Mouse (Mus musculus): ENCODE results near the gene Nudt17. TPM values are rescaled to one million over a fixed set of nuclear protein-coding genes. Genes with fewer than 3 reads are reported as not detected.
A peak's percentile ranks its signal among the peaks of the same experiment; 100 is the strongest.
"Not testable (repeated sequence)": the region's sequence is repeated elsewhere in the genome, so short reads cannot be mapped to it uniquely, and the experiment has no call there.

Nudt17 gene
- polyA plus RNA-seq, 1 experiment = 4.5 TPM

GRCm38 (mm10) chr3:96696766-96697732 lies 11.3 kb downstream of the Nudt17 start:
- under 1% methylated on average over 84 of the region's 85 CpGs for WGBS
- DNase-seq (ENCODE audit: low read depth in 1 of 2, low spot score in 2 of 2) = peak; percentile 59 to 89
- Histone ChIP-seq H3K27ac (ENCODE audit: insufficient read depth, low read length) (peak overlapping the region; percentile 95), H3K4me1 (ENCODE audit: control insufficient read depth, insufficient read depth, insufficient read length) (peaks cover 4% of the 10 kb centered on the region; the same call in 1 of the 2 replicates), H3K27me3 (ENCODE audit: control insufficient read depth, insufficient read depth, low read length) (no peaks in the 10 kb centered on the region), H3K36me3 (ENCODE audit: control insufficient read depth, insufficient read depth, low read length) (peaks cover 7% of the 10 kb centered on the region), H3K4me3 (ENCODE audit: extremely low read depth, insufficient read depth, insufficient read length) (peak overlapping the region; percentile 100)
- no peak for TF ChIP-seq CTCF (IDR thresholded peaks at IDR 0.05; ENCODE audit: extremely low read depth, insufficient read depth, insufficient read length, insufficient replicate concordance)
- peak; percentile 14 for TF ChIP-seq POLR2A (IDR thresholded peaks at IDR 0.05; ENCODE audit: low read depth, low read length)

- peak in 1 of 2 experiments; percentile 66 for DNase-seq (ENCODE audit: low read depth in 1 of 2, low spot score in 2 of 2)
- TF ChIP-seq POLR2A (IDR thresholded peaks at IDR 0.05; ENCODE audit: low read depth, low read length) = no peak; the same call in 1 of the 2 replicates
- no peak for TF ChIP-seq CTCF (IDR thresholded peaks at IDR 0.05; ENCODE audit: extremely low read depth, insufficient read depth, insufficient read length, insufficient replicate concordance)
- peaks cover 3% of the 10 kb centered on the region; the same call in 1 of the 2 replicates for H3K36me3 ChIP-seq (ENCODE audit: control insufficient read depth, insufficient read depth, low read length)
- H3K27ac ChIP-seq (ENCODE audit: insufficient read depth, low read length) = peak within 1 kb of the TSS; percentile 95
- WGBS = under 1% methylated on average over 34 of the region's 35 CpGs
- peaks cover 4% of the 10 kb centered on the region; the same call in 1 of the 2 replicates for H3K4me1 ChIP-seq (ENCODE audit: control insufficient read depth, insufficient read depth, insufficient read length)
- H3K27me3 ChIP-seq (ENCODE audit: control insufficient read depth, insufficient read depth, low read length) = no peaks in the 10 kb centered on the region
- peak within 1 kb of the TSS; percentile 100 for H3K4me3 ChIP-seq (ENCODE audit: extremely low read depth, insufficient read depth, insufficient read length)
Measured at GRCm38 (mm10) chr3:96696198-96696765, 12.1 kb downstream of the Nudt17 start, which contains the start of gene Pias3. TSS of gene Pias3 (plus strand) at chr3:96696384.

- H3K27me3 ChIP-seq (ENCODE audit: control insufficient read depth, insufficient read depth, low read length) = no peaks in the 10 kb centered on the region
- peaks cover 4% of the 10 kb centered on the region; the same call in 1 of the 2 replicates for H3K4me1 ChIP-seq (ENCODE audit: control insufficient read depth, insufficient read depth, insufficient read length)
- TF ChIP-seq CTCF (IDR thresholded peaks at IDR 0.05; ENCODE audit: extremely low read depth, insufficient read depth, insufficient read length, insufficient replicate concordance) (no peak), POLR2A (IDR thresholded peaks at IDR 0.05; ENCODE audit: low read depth, low read length) (no peak)
- no peak for DNase-seq (ENCODE audit: low read depth in 1 of 2, low spot score in 2 of 2)
- WGBS = 83% methylated on average over 1 of the region's 1 CpGs
- no peaks in the 10 kb centered on the region for H3K36me3 ChIP-seq (ENCODE audit: control insufficient read depth, insufficient read depth, low read length)
- no peak overlapping the region for H3K4me3 ChIP-seq (ENCODE audit: extremely low read depth, insufficient read depth, insufficient read length)
- H3K27ac ChIP-seq (ENCODE audit: insufficient read depth, low read length) = no peak overlapping the region
Measured at GRCm38 (mm10) chr3:96693579-96693978, 14.8 kb downstream of the Nudt17 start.

GRCm38 (mm10) chr3:96692506-96692905 lies 15.9 kb downstream of the Nudt17 start:
- TF ChIP-seq POLR2A (IDR thresholded peaks at IDR 0.05; ENCODE audit: low read depth, low read length) (no peak), CTCF (IDR thresholded peaks at IDR 0.05; ENCODE audit: extremely low read depth, insufficient read depth, insufficient read length, insufficient replicate concordance) (no peak)
- no peak overlapping the region for H3K4me3 ChIP-seq (ENCODE audit: extremely low read depth, insufficient read depth, insufficient read length)
- no peak for DNase-seq (ENCODE audit: low read depth in 1 of 2, low spot score in 2 of 2)
- H3K36me3 ChIP-seq (ENCODE audit: control insufficient read depth, insufficient read depth, low read length) = no peaks in the 10 kb centered on the region
- 43% methylated on average over 3 of the region's 3 CpGs for WGBS
- no peak overlapping the region for H3K27ac ChIP-seq (ENCODE audit: insufficient read depth, low read length)
- peaks cover 4% of the 10 kb centered on the region; the same call in 1 of the 2 replicates for H3K4me1 ChIP-seq (ENCODE audit: control insufficient read depth, insufficient read depth, insufficient read length)
- no peaks in the 10 kb centered on the region for H3K27me3 ChIP-seq (ENCODE audit: control insufficient read depth, insufficient read depth, low read length)

- 50% methylated on average over 3 of the region's 3 CpGs for WGBS
- DNase-seq (ENCODE audit: low read depth in 1 of 2, low spot score in 2 of 2) = no peak
- no peaks in the 10 kb centered on the region for H3K4me1 ChIP-seq (ENCODE audit: control insufficient read depth, insufficient read depth, insufficient read length)
Measured at GRCm38 (mm10) chr3:96690298-96690697, 18.1 kb downstream of the Nudt17 start.

GRCm38 (mm10) chr3:96688854-96689253 lies 19.5 kb downstream of the Nudt17 start:
- Histone ChIP-seq H3K27ac (ENCODE audit: insufficient read depth, low read length) (no peak overlapping the region), H3K4me1 (ENCODE audit: control insufficient read depth, insufficient read depth, insufficient read length) (no peaks in the 10 kb centered on the region), H3K4me3 (ENCODE audit: extremely low read depth, insufficient read depth, insufficient read length) (no peak overlapping the region), H3K36me3 (ENCODE audit: control insufficient read depth, insufficient read depth, low read length) (no peaks in the 10 kb centered on the region), H3K27me3 (ENCODE audit: control insufficient read depth, insufficient read depth, low read length) (peaks cover 11% of the 10 kb centered on the region)
- TF ChIP-seq POLR2A (IDR thresholded peaks at IDR 0.05; ENCODE audit: low read depth, low read length) (no peak), CTCF (IDR thresholded peaks at IDR 0.05; ENCODE audit: extremely low read depth, insufficient read depth, insufficient read length, insufficient replicate concordance) (no peak)
- DNase-seq (ENCODE audit: low read depth in 1 of 2, low spot score in 2 of 2) = no peak
- 35% methylated on average over 11 of the region's 11 CpGs for WGBS

More at GRCm38 (mm10) chr3:96690298-96690697, 18.1 kb downstream of the Nudt17 start:
- Histone ChIP-seq H3K4me3 (ENCODE audit: extremely low read depth, insufficient read depth, insufficient read length) (no peak overlapping the region), H3K27me3 (ENCODE audit: control insufficient read depth, insufficient read depth, low read length) (peaks cover 4% of the 10 kb centered on the region; the same call in 1 of the 2 replicates), H3K27ac (ENCODE audit: insufficient read depth, low read length) (no peak overlapping the region), H3K36me3 (ENCODE audit: control insufficient read depth, insufficient read depth, low read length) (no peaks in the 10 kb centered on the region)
- no peak for TF ChIP-seq POLR2A (IDR thresholded peaks at IDR 0.05; ENCODE audit: low read depth, low read length)

- H3K36me3 ChIP-seq (ENCODE audit: control insufficient read depth, insufficient read depth, low read length); DNase-seq (ENCODE audit: low read depth in 1 of 2, low spot score in 2 of 2); H3K27ac ChIP-seq (ENCODE audit: insufficient read depth, low read length); H3K4me3 ChIP-seq (ENCODE audit: extremely low read depth, insufficient read depth, insufficient read length); H3K4me1 ChIP-seq (ENCODE audit: control insufficient read depth, insufficient read depth, insufficient read length): not testable (repeated sequence)
- peaks cover 11% of the 10 kb centered on the region for H3K27me3 ChIP-seq (ENCODE audit: control insufficient read depth, insufficient read depth, low read length)
- WGBS = 92% methylated on average over 5 of the region's 5 CpGs
Measured at GRCm38 (mm10) chr3:96686057-96686456, 22.3 kb downstream of the Nudt17 start.
